Mouse (Mus musculus) olfactory bulb, adult 2 months (tissue): ENCODE measurements around the gene Dlgap4. TPM values are rescaled to one million over a fixed set of nuclear protein-coding genes. Genes with fewer than 3 reads are reported as not detected.
"Not testable (repeated sequence)": the region's sequence is repeated elsewhere in the genome, so short reads cannot be mapped to it uniquely, and the experiment has no call there.

Source experiments
- H3K27ac ChIP-seq: fragments of 200-500 bp; 2 replicates; pipeline ENCODE4 v1.5.1; 2012; ENCODE audit warnings: low read depth, low read length; ENCODE audit not compliant: insufficient read depth
- H3K4me1 ChIP-seq: fragments of 200-500 bp; 2 replicates; pipeline ENCODE4 v1.6.1; 2012; ENCODE audit warnings: low read length; ENCODE audit not compliant: control insufficient read depth, insufficient read depth
- H3K4me3 ChIP-seq: fragments of 200-500 bp; 2 replicates; pipeline ENCODE4 v1.5.1; 2012; ENCODE audit warnings: mild to moderate bottlenecking, low read depth, low read length, moderate library complexity; ENCODE audit not compliant: insufficient read depth
- CTCF ChIP-seq: fragments of 200-500 bp; IDR thresholded peaks from 2 replicates; pipeline ENCODE4 v1.5.1; 2012; ENCODE audit warnings: low read depth, mild to moderate bottlenecking, low read length, moderate library complexity; ENCODE audit not compliant: insufficient read depth
- POLR2A ChIP-seq: fragments of 200-500 bp; IDR thresholded peaks from 2 replicates; pipeline ENCODE4 v1.6.1; 2012; ENCODE audit warnings: mild to moderate bottlenecking, low read depth, low read length, moderate library complexity; ENCODE audit not compliant: insufficient read depth
- WGBS: fragments of 180-500 bp; shearing (Covaris S2); methylation state at CpG from one replicate; pipeline ENCODE4 v1.1.7; 2018; 5-methylcytosine and 5-hydroxymethylcytosine counted together
- polyA plus RNA-seq: library from polyadenylated mRNA; stranded (reverse); fragments of >200 nt; gene quantifications from 2 replicates; pipeline ENCODE4 v1.2.4, GENCODE M21; 2012; ENCODE audit warnings: low replicate concordance; ENCODE audit not compliant: missing spikeins, insufficient read depth, insufficient read length

Dlgap4 gene
- polyA plus RNA-seq, 1 experiment, result not detected

GRCm38 (mm10) chr2:156780752-156781151 is 167.2 kb downstream of the Dlgap4 start:
- no peak overlapping the region for H3K27ac ChIP-seq
- no peak overlapping the region for H3K4me3 ChIP-seq
- 34% methylated on average over 17 of the region's 17 CpGs for WGBS
- TF ChIP-seq CTCF (no peak), POLR2A (no peak)
- H3K4me1 ChIP-seq, result no peaks in the 10 kb centered on the region

- Histone ChIP-seq H3K27ac (no peak overlapping the region), H3K4me1 (no peaks in the 10 kb centered on the region), H3K4me3 (no peak overlapping the region)
- WGBS, result 73% methylated on average over 4 of the region's 4 CpGs
- no peak for TF ChIP-seq POLR2A
- TF ChIP-seq CTCF, result no peak
Observed at GRCm38 (mm10) chr2:156781281-156781680, 167.8 kb downstream of the Dlgap4 start.

- Histone ChIP-seq H3K4me3 (no peak overlapping the region), H3K4me1 (no peaks in the 10 kb centered on the region), H3K27ac (no peak overlapping the region)
- TF ChIP-seq CTCF (no peak), POLR2A (no peak)
- WGBS, result 75% methylated on average over 4 of the region's 4 CpGs
Observed at GRCm38 (mm10) chr2:156781836-156782480, 168.5 kb downstream of the Dlgap4 start.

- no peaks in the 10 kb centered on the region for H3K4me1 ChIP-seq
- TF ChIP-seq CTCF (no peak), POLR2A (no peak)
- no peak overlapping the region for H3K4me3 ChIP-seq
- H3K27ac ChIP-seq, result no peak overlapping the region
- WGBS, result 86% methylated on average over 10 of the region's 10 CpGs
Observed at GRCm38 (mm10) chr2:156782481-156783348, 169.2 kb downstream of the Dlgap4 start.

- Histone ChIP-seq H3K4me1 (no peaks in the 10 kb centered on the region), H3K27ac (no peak overlapping the region), H3K4me3 (no peak overlapping the region)
- TF ChIP-seq CTCF, result no peak
- no peak for TF ChIP-seq POLR2A
- 88% methylated on average over 9 of the region's 9 CpGs for WGBS
Observed at GRCm38 (mm10) chr2:156783349-156783728, 169.8 kb downstream of the Dlgap4 start.

GRCm38 (mm10) chr2:156784016-156784585 is 170.6 kb downstream of the Dlgap4 start:
- no peak for TF ChIP-seq POLR2A
- TF ChIP-seq CTCF, result no peak
- no peaks in the 10 kb centered on the region for H3K4me1 ChIP-seq
- H3K4me3 ChIP-seq, result no peak overlapping the region
- no peak overlapping the region for H3K27ac ChIP-seq
- WGBS, result 82% methylated on average over 7 of the region's 7 CpGs

- no peak overlapping the region for H3K27ac ChIP-seq
- H3K4me3 ChIP-seq, result no peak overlapping the region
- no peak for TF ChIP-seq CTCF
- no peak for TF ChIP-seq POLR2A
- H3K4me1 ChIP-seq, result no peaks in the 10 kb centered on the region
- WGBS, result 85% methylated on average over 2 of the region's 2 CpGs
Observed at GRCm38 (mm10) chr2:156784891-156785290, 171.4 kb downstream of the Dlgap4 start.

GRCm38 (mm10) chr2:156786369-156786768 is 172.9 kb downstream of the Dlgap4 start:
- H3K4me3 ChIP-seq, H3K27ac ChIP-seq, H3K4me1 ChIP-seq: not testable (repeated sequence)

GRCm38 (mm10) chr2:156787090-156787775 is 173.7 kb downstream of the Dlgap4 start:
- TF ChIP-seq CTCF, result no peak
- TF ChIP-seq POLR2A, result no peak
- H3K27ac ChIP-seq, result no peak overlapping the region
- no peaks in the 10 kb centered on the region for H3K4me1 ChIP-seq
- no peak overlapping the region for H3K4me3 ChIP-seq
- 94% methylated on average over 5 of the region's 5 CpGs for WGBS
